Mouse (Mus musculus) ovary, postnatal 36 days (tissue): ENCODE data around the gene Gm7534.

Source experiments
- DNase-seq: peaks from one replicate; pipeline ENCODE4 v3.0.0; 2022; ENCODE audit warnings: low spot score, mixed read lengths

The Gm7534 gene

GRCm38 (mm10) chr4:134202904-134203303 is at the start of gene Gm7534:
Gm7534 (minus strand) TSS chr4:134203004.
- DNase-seq, result no peak

- DNase-seq, result no peak
Observed at GRCm38 (mm10) chr4:134252131-134252910, 49.5 kb upstream of the Gm7534 start.

GRCm38 (mm10) chr4:134251241-134252130 is 48.7 kb upstream of the Gm7534 start:
- DNase-seq, result no peak

GRCm38 (mm10) chr4:134250930-134251240 is 48.1 kb upstream of the Gm7534 start:
- DNase-seq, result no peak

- DNase-seq, result no peak
Observed at GRCm38 (mm10) chr4:134250116-134250929, 47.5 kb upstream of the Gm7534 start.

GRCm38 (mm10) chr4:134249651-134250050 is 46.8 kb upstream of the Gm7534 start:
- peak; percentile 75 for DNase-seq

- no peak for DNase-seq
Observed at GRCm38 (mm10) chr4:134246719-134247258, 44.0 kb upstream of the Gm7534 start, which contains the start of gene Gm30191. Gm30191 (plus strand) TSS chr4:134246935.

- no peak for DNase-seq
Observed at GRCm38 (mm10) chr4:134246256-134246655, 43.5 kb upstream of the Gm7534 start.

- DNase-seq, result peak; percentile 94
Observed at GRCm38 (mm10) chr4:134245148-134245843, 42.5 kb upstream of the Gm7534 start, which contains the start of gene Zfp593. Zfp593 (minus strand) TSS chr4:134245592.

- DNase-seq, result no peak
Observed at GRCm38 (mm10) chr4:134243516-134244250, 40.9 kb upstream of the Gm7534 start, which contains the start of gene E130218I03Rik. E130218I03Rik (plus strand) TSS chr4:134243662.

- no peak for DNase-seq
Observed at GRCm38 (mm10) chr4:134238686-134239085, 35.9 kb upstream of the Gm7534 start.

- DNase-seq, result peak; percentile 81
Observed at GRCm38 (mm10) chr4:134238279-134238651, 35.5 kb upstream of the Gm7534 start, which contains the start of gene Cnksr1. Cnksr1 (minus strand) TSS chr4:134238399.

GRCm38 (mm10) chr4:134237582-134238278 is 34.9 kb upstream of the Gm7534 start:
- DNase-seq, result no peak

- DNase-seq, result no peak
Observed at GRCm38 (mm10) chr4:134234876-134235275, 32.1 kb upstream of the Gm7534 start.

- DNase-seq, result no peak
Observed at GRCm38 (mm10) chr4:134230431-134230830, 27.6 kb upstream of the Gm7534 start.

GRCm38 (mm10) chr4:134227194-134227593 is 24.4 kb upstream of the Gm7534 start, which contains the start of gene Catsper4:
Catsper4 (minus strand) TSS chr4:134227383.
- no peak for DNase-seq

- no peak for DNase-seq
Observed at GRCm38 (mm10) chr4:134222793-134223600, 20.2 kb upstream of the Gm7534 start.

GRCm38 (mm10) chr4:134206488-134207053 is 3.8 kb upstream of the Gm7534 start:
- no peak for DNase-seq
